Mouse (Mus musculus) intestine, postnatal 0 days (tissue): Measurements from ENCODE around the gene Slco3a1. TPM values are rescaled to one million over a fixed set of nuclear protein-coding genes. Genes with fewer than 3 reads are reported as not detected.

ENCODE experiments used
- ATAC-seq: fragments of 200-750 bp; cut with Nextera tagmentation; 2 replicates; pipeline ENCODE4 v1.8.0; 2017; ENCODE audit warnings: mild to moderate bottlenecking, moderate TSS enrichment, moderate library complexity
- H3K27ac ChIP-seq: fragments of 300-500 bp; sonication (generic); 2 replicates; pipeline ENCODE4 v1.5.1; 2014; ENCODE audit warnings: mild to moderate bottlenecking, low read depth, low read length, moderate library complexity
- H3K27me3 ChIP-seq: fragments of 300-500 bp; sonication (generic); replicated peaks from 2 replicates; pipeline ENCODE4 v1.6.1; 2014; ENCODE audit warnings: low read length, mixed read lengths; ENCODE audit not compliant: control insufficient read depth, insufficient read depth
- H3K36me3 ChIP-seq: fragments of 300-500 bp; sonication (generic); 2 replicates; pipeline ENCODE4 v1.6.1; 2014; ENCODE audit warnings: mild to moderate bottlenecking, moderate library complexity; ENCODE audit not compliant: control insufficient read depth, insufficient read depth
- H3K4me1 ChIP-seq: fragments of 300-500 bp; sonication (generic); replicated peaks from 2 replicates; pipeline ENCODE4 v1.6.1; 2014; ENCODE audit warnings: antibody characterized with exemption, low read length, mixed read lengths; ENCODE audit not compliant: control insufficient read depth, insufficient read depth
- H3K4me2 ChIP-seq: fragments of 300-500 bp; sonication (generic); replicated peaks from 2 replicates; pipeline ENCODE4 v1.6.1; 2014; ENCODE audit warnings: low read depth, mild to moderate bottlenecking, moderate library complexity
- H3K4me3 ChIP-seq: fragments of 300-500 bp; sonication (generic); 2 replicates; pipeline ENCODE4 v1.5.1; 2014; ENCODE audit warnings: low read depth, low read length
- H3K9ac ChIP-seq: fragments of 300-500 bp; sonication (generic); 2 replicates; pipeline ENCODE4 v1.6.1; 2014; ENCODE audit warnings: mild to moderate bottlenecking, low read depth, low read length
- H3K9me3 ChIP-seq: fragments of 300-500 bp; sonication (generic); 2 replicates; pipeline ENCODE4 v1.6.1; 2016; ENCODE audit warnings: mixed run types; ENCODE audit not compliant: control insufficient read depth
- CTCF ChIP-seq: sonication (generic); IDR thresholded peaks from 2 replicates; pipeline ENCODE4 v1.5.1; 2016; ENCODE audit warnings: low read depth, mild to moderate bottlenecking, control low read depth, antibody characterized with exemption, moderate library complexity
- WGBS: fragments of 180-500 bp; shearing (Covaris S2); extraction: QIAGEN DNeasy Blood & Tissue Kit; methylation state at CpG from one replicate; pipeline ENCODE4 v1.1.7; 2014; 5-methylcytosine and 5-hydroxymethylcytosine counted together
- polyA plus RNA-seq: library from polyadenylated mRNA; unstranded; fragments of >200 nt; fragmentation: Nextera tagmentation; extraction: Ambion mirVana; gene quantifications from 2 replicates; pipeline ENCODE4 v1.2.1, GENCODE M21; 2015

The Slco3a1 gene
- polyA plus RNA-seq, 1 experiment from 2014 or later: 8.1 TPM

GRCm38 (mm10) chr7:74382286-74382685 lies 172.3 kb downstream of the Slco3a1 start:
- H3K27ac ChIP-seq: no peak overlapping the region
- ATAC-seq: no peak

GRCm38 (mm10) chr7:74381881-74382281 lies 172.7 kb downstream of the Slco3a1 start:
- no peaks in the 10 kb centered on the region for H3K27me3 ChIP-seq
- no peak overlapping the region for H3K27ac ChIP-seq
- no peaks in the 10 kb centered on the region for H3K9me3 ChIP-seq
- 57% methylated on average over 2 of the region's 2 CpGs for WGBS
- H3K4me2 ChIP-seq: no peak overlapping the region
- no peak overlapping the region for H3K9ac ChIP-seq
- no peaks in the 10 kb centered on the region for H3K4me1 ChIP-seq
- no peak overlapping the region for H3K4me3 ChIP-seq
- no peak for TF ChIP-seq CTCF
- no peaks in the 10 kb centered on the region for H3K36me3 ChIP-seq
- no peak for ATAC-seq

More at GRCm38 (mm10) chr7:74382286-74382685, 172.3 kb downstream of the Slco3a1 start:
- H3K27me3 ChIP-seq: no peaks in the 10 kb centered on the region
- H3K4me3 ChIP-seq: no peak overlapping the region
- no peak for TF ChIP-seq CTCF
- H3K4me2 ChIP-seq: no peak overlapping the region
- no peaks in the 10 kb centered on the region for H3K9me3 ChIP-seq
- no peak overlapping the region for H3K9ac ChIP-seq
- no peaks in the 10 kb centered on the region for H3K4me1 ChIP-seq
- WGBS: 87% methylated on average over 3 of the region's 3 CpGs
- no peaks in the 10 kb centered on the region for H3K36me3 ChIP-seq

- Histone ChIP-seq H3K9ac (no peak overlapping the region), H3K9me3 (no peaks in the 10 kb centered on the region), H3K4me1 (no peaks in the 10 kb centered on the region), H3K27ac (no peak overlapping the region), H3K36me3 (no peaks in the 10 kb centered on the region), H3K4me2 (no peak overlapping the region), H3K27me3 (no peaks in the 10 kb centered on the region), H3K4me3 (no peak overlapping the region)
- 67% methylated on average over 2 of the region's 2 CpGs for WGBS
- TF ChIP-seq CTCF: no peak
- no peak for ATAC-seq
Observed at GRCm38 (mm10) chr7:74381051-74381450, 173.5 kb downstream of the Slco3a1 start.

- ATAC-seq: no peak
- Histone ChIP-seq H3K4me1 (no peaks in the 10 kb centered on the region), H3K27me3 (no peaks in the 10 kb centered on the region), H3K27ac (no peak overlapping the region), H3K36me3 (no peaks in the 10 kb centered on the region), H3K9me3 (no peaks in the 10 kb centered on the region), H3K4me2 (no peak overlapping the region), H3K4me3 (no peak overlapping the region), H3K9ac (no peak overlapping the region)
- no peak for TF ChIP-seq CTCF
- WGBS: 91% methylated on average over 10 of the region's 10 CpGs
Observed at GRCm38 (mm10) chr7:74377909-74378308, 176.7 kb downstream of the Slco3a1 start.

GRCm38 (mm10) chr7:74376397-74377044 lies 178.1 kb downstream of the Slco3a1 start:
- 43% methylated on average over 12 of the region's 12 CpGs for WGBS
- Histone ChIP-seq H3K4me3 (no peak overlapping the region), H3K36me3 (no peaks in the 10 kb centered on the region), H3K27me3 (no peaks in the 10 kb centered on the region), H3K9me3 (no peaks in the 10 kb centered on the region), H3K4me1 (no peaks in the 10 kb centered on the region), H3K4me2 (no peak overlapping the region), H3K27ac (no peak overlapping the region), H3K9ac (no peak overlapping the region)
- no peak for ATAC-seq
- TF ChIP-seq CTCF: no peak

GRCm38 (mm10) chr7:74375174-74375957 lies 179.2 kb downstream of the Slco3a1 start:
- no peak for TF ChIP-seq CTCF
- Histone ChIP-seq H3K4me2 (no peak overlapping the region), H3K36me3 (no peaks in the 10 kb centered on the region), H3K4me3 (no peak overlapping the region), H3K27me3 (no peaks in the 10 kb centered on the region), H3K27ac (no peak overlapping the region), H3K9me3 (no peaks in the 10 kb centered on the region), H3K9ac (no peak overlapping the region), H3K4me1 (no peaks in the 10 kb centered on the region)
- no peak for ATAC-seq
- 83% methylated on average over 11 of the region's 14 CpGs for WGBS
